Mouse (Mus musculus): Measurements from ENCODE around the gene Nav2.

The Nav2 gene

DNA sequence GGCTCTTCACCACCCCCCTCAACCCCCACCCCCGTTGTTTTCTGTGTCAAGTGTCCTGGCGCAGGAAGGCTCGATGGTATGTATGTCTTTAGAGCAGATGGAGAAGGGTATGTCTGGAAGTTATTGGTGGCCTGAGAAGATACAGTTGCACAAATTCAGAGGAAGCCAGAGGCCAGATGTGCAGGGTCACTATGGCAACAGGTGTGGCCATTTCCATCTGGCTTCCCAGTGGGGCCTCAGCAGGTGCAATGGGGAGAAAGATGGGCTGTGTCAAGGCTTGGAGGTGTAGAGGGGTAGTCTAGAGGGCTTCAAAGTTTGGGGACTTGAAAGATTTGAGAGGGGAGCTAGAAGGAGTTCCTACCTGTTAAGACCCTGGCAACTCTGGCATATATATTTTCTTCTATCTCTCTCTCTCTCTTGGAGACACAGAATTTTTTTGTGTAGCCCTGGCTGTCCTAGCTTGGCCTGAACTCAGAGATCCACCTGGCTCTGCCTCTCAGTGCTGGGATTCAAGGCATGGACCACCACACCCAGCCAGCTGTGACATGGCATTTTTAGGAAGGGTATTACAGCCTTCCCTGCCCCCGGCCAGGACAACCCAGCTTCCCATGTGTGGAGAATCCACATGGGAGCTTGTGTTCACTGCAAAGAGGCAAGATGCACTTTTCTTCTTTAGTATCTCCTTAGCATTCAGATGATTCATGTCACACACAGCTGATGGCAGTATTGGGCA, 435.4 kb downstream of the Nav2 start:
- peaks cover 61% of the 10 kb centered on the region for H3K4me1 ChIP-seq (replicated peaks; ENCODE audit: low read depth, low read length)
- H3K27me3 ChIP-seq (ENCODE audit: insufficient read depth, low read length), result peaks cover 3% of the 10 kb centered on the region; the same call in 1 of the 2 replicates
- no peaks in the 10 kb centered on the region for H3K36me3 ChIP-seq (ENCODE audit: insufficient read depth, low read length)
- no peaks in the 10 kb centered on the region for H3K9me3 ChIP-seq (ENCODE audit: low read length)
- no peak for TF ChIP-seq POU5F1 (IDR thresholded peaks at IDR 0.05; ENCODE audit: borderline replicate concordance, low read length)
- no peak overlapping the region for H3K4me3 ChIP-seq (replicated peaks; ENCODE audit: low read length)

DNA sequence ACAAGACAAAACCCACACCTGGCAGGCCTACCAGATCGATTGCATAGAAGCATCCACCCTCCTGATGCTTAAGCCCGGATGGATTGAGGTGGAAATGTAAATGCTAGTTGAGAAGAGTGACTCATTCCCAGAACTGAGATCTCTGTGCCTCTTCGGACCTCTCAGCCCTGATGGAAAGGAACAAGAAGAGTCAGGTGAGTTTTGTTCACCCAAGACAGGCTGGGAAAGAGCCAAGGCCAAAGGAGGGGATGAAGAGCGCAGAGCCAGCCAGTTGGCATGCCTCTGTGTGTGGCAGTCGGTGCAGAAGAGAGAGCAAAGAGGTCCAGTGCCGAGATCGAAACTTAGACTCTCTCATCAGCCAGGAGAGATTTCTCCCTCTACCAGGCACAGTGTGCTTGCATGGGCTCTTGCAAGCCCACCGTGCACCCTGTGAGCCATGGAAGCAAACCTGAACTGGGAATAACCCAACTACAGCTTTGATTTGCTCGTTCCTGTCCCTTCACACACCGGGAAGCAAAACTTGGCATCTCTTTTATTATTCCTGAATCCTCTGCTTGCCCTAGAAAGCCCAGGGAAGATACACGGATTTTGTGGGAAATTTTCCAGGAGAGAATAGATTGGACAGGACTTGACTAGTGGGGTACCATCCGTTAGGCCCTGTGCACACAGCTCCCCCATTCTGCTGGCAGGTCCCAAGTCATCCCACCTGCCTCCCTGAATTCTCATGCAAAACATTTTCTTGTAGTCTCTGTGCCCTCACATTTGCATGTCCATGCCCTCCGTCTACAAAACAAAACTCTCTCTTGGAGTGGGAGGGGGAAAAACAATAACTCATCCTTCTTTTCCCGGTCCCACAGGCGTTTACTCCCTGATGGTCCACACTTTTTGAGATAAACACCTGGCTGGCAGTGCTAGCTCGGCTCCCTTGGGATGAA, 439.1 kb downstream of the Nav2 start:
- Histone ChIP-seq H3K9me3 (ENCODE audit: low read length) (no peaks in the 10 kb centered on the region), H3K4me1 (replicated peaks; ENCODE audit: low read depth, low read length) (peaks cover 83% of the 10 kb centered on the region), H3K27me3 (ENCODE audit: insufficient read depth, low read length) (peaks cover 3% of the 10 kb centered on the region; the same call in 1 of the 2 replicates), H3K4me3 (replicated peaks; ENCODE audit: low read length) (peak overlapping the region; percentile 65), H3K36me3 (ENCODE audit: insufficient read depth, low read length) (no peaks in the 10 kb centered on the region)
- TF ChIP-seq NANOG (IDR thresholded peaks at IDR 0.05; ENCODE audit: borderline replicate concordance, low read length), result no peak
- TF ChIP-seq CTCF (conservative IDR thresholded peaks at IDR 0.05; ENCODE audit: low read length), result no peak
- TF ChIP-seq POU5F1 (IDR thresholded peaks at IDR 0.05; ENCODE audit: borderline replicate concordance, low read length), result peak; percentile 57; the same call in 1 of the 2 replicates

DNA sequence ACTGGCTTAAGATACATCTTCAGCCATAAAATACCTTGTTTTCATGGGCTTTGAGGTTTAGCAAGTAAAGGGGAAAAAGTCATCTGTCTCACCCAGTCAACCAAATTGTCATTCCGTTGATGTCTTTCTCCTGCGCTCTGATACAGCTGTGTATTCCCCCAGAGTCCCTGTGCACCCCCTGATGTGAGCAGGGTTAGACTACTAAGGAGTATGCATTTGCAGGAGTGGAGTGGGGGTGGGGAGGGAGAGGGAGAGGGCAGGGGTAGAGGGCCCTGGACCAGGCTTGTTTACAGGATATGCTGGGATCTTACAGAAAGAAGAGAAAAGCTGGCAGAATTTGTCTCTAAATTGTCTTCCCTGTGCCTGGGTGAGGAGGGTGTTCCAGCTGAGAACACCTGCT, 440.1 kb downstream of the Nav2 start:
- Histone ChIP-seq H3K4me3 (replicated peaks; ENCODE audit: low read length) (peak overlapping the region; percentile 65), H3K36me3 (ENCODE audit: insufficient read depth, low read length) (no peaks in the 10 kb centered on the region), H3K9me3 (ENCODE audit: low read length) (no peaks in the 10 kb centered on the region), H3K27me3 (ENCODE audit: insufficient read depth, low read length) (no peaks in the 10 kb centered on the region), H3K4me1 (replicated peaks; ENCODE audit: low read depth, low read length) (peaks cover 79% of the 10 kb centered on the region)
- no peak for TF ChIP-seq NANOG (IDR thresholded peaks at IDR 0.05; ENCODE audit: borderline replicate concordance, low read length)
- no peak for TF ChIP-seq CTCF (conservative IDR thresholded peaks at IDR 0.05; ENCODE audit: low read length)
- TF ChIP-seq POU5F1 (IDR thresholded peaks at IDR 0.05; ENCODE audit: borderline replicate concordance, low read length), result no peak

DNA sequence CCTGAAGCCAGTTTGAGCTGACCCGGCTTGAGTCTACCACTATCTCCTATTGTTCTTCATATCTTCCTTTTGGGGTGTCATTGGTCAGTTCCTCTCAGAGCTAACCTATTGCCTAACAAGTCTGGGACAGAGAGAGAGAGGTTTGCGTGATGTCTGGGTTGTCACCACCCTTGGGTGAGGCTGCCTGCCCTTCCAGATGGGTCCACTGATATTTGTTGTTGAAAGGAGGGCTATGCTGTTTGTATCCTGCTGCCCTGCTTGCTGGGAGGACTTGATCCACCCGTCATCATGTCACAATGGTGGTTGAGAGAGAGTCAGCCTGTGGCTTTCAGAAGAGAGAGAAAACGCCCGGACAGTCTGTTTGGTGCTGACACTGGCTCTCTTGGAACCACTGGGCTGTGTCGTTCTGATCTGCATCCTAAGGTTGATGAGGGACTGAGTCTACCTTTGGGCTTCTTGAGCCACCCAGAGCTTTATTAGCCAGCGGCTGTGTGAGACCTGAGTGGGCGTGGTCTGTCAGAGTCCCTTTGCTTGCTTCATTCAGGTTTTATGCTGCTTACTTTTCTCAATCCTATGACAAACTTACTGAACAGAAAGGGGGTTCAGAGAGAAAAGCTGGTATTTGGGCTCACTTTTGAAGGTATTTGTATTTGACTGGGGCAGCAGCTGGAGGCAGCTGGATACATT, 441.9 kb downstream of the Nav2 start:
- no peaks in the 10 kb centered on the region for H3K36me3 ChIP-seq (ENCODE audit: insufficient read depth, low read length)
- no peaks in the 10 kb centered on the region for H3K9me3 ChIP-seq (ENCODE audit: low read length)
- H3K4me1 ChIP-seq (replicated peaks; ENCODE audit: low read depth, low read length), result peaks cover 68% of the 10 kb centered on the region
- H3K4me3 ChIP-seq (replicated peaks; ENCODE audit: low read length), result no peak overlapping the region
- peaks cover 3% of the 10 kb centered on the region; the same call in 1 of the 2 replicates for H3K27me3 ChIP-seq (ENCODE audit: insufficient read depth, low read length)
- TF ChIP-seq POU5F1 (IDR thresholded peaks at IDR 0.05; ENCODE audit: borderline replicate concordance, low read length) (no peak), CTCF (conservative IDR thresholded peaks at IDR 0.05; ENCODE audit: low read length) (no peak), NANOG (IDR thresholded peaks at IDR 0.05; ENCODE audit: borderline replicate concordance, low read length) (no peak)

DNA sequence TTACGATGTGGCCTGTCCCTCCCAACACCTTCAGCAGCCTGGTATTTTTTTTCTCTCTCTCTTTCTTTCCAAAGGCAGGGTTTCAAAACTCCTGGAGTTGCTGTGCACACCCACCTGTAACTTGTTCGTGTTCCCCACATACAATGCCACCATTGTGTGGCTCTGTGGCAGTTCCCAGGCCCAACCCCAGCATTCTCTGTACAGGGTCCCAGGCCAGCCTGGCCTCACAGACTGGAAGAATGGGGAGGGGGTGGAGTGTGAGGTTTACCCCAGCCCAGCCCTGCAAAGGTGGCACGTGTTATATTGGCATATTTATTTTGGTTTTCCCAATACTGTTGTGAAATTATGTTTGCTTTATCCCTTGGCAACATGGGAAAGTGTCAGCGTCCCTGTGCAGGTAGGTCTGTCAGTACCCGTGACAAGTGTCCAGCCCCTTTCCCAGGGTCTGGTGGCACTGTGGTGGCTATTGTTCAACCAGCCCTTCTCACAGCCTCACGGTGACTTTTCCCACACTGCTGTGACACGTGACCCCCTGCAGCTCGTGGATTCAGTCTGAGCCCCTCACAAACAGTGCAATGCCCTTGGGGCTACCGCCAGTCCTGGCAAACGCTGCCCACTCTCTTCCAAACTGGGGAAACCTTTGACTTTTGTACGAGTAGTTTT, 443.2 kb downstream of the Nav2 start:
- Histone ChIP-seq H3K9me3 (ENCODE audit: low read length) (no peaks in the 10 kb centered on the region), H3K4me1 (replicated peaks; ENCODE audit: low read depth, low read length) (peaks cover 57% of the 10 kb centered on the region), H3K4me3 (replicated peaks; ENCODE audit: low read length) (no peak overlapping the region), H3K36me3 (ENCODE audit: insufficient read depth, low read length) (no peaks in the 10 kb centered on the region), H3K27me3 (ENCODE audit: insufficient read depth, low read length) (peaks cover 3% of the 10 kb centered on the region; the same call in 1 of the 2 replicates)
- TF ChIP-seq CTCF (conservative IDR thresholded peaks at IDR 0.05; ENCODE audit: low read length) (no peak), POU5F1 (IDR thresholded peaks at IDR 0.05; ENCODE audit: borderline replicate concordance, low read length) (no peak), NANOG (IDR thresholded peaks at IDR 0.05; ENCODE audit: borderline replicate concordance, low read length) (no peak)

DNA sequence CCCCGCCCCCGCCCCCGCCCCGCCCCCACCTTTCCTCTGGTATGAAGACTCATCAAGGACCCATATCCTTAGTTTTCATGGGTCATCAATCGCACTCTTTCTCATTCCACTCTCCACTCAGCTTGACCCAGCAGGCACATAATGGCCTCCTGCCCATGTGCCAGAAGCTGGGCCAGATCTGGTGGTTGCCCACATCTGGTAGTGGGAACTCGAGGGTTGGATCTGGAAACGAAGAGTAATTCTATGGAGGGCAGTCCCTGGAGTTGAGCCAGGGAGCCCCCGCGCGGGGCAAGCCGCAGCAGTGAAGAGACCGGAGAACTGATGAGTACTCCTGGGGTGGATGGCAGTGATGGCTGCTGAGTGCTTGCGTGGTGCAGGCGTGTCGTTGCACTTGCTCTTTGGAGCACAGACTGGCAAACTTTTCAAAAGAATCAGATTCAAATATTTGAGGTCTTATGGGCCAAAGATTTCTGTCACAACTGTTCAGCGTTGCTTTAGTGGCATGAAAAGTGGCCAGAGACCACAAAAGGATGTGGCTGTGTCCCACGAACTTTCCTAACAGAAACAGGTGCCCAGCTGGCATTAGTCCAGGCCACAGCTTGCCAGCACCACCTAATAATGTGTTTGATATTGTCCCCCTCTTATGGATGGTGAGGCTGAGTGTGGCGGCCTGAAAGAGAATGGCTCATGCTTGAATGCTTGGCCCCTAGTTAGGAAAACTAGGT, 449.1 kb downstream of the Nav2 start:
- Histone ChIP-seq H3K4me1 (replicated peaks; ENCODE audit: low read depth, low read length) (peaks cover 14% of the 10 kb centered on the region), H3K36me3 (ENCODE audit: insufficient read depth, low read length) (no peaks in the 10 kb centered on the region)

DNA sequence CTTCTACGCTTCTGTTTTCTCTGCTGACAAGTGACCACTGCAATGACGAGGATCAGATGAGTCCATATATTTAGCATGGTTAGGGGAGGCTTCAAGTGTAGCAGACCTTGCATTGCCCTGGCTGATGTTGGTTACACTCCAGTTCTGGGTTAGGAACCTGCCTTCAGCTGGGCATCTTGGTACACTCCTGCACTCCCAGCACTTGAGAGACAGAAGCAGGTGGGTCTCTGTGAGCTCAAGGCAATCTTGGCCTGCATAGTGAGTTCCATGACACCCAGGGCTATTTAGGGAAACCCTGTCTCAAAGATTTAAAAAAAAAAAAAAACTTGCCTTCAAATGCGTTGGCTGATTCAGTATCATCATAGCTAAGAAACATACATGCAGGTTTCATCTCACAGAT, 450.6 kb downstream of the Nav2 start:
- TF ChIP-seq NANOG (IDR thresholded peaks at IDR 0.05; ENCODE audit: borderline replicate concordance, low read length), result no peak
- TF ChIP-seq POU5F1 (IDR thresholded peaks at IDR 0.05; ENCODE audit: borderline replicate concordance, low read length), result no peak
- TF ChIP-seq CTCF (conservative IDR thresholded peaks at IDR 0.05; ENCODE audit: low read length), result no peak

More for the DNA sequence above, 449.1 kb downstream of the Nav2 start:
- peaks cover 3% of the 10 kb centered on the region; the same call in 1 of the 2 replicates for H3K27me3 ChIP-seq (ENCODE audit: insufficient read depth, low read length)
- TF ChIP-seq CTCF (conservative IDR thresholded peaks at IDR 0.05; ENCODE audit: low read length) (no peak), NANOG (IDR thresholded peaks at IDR 0.05; ENCODE audit: borderline replicate concordance, low read length) (no peak), POU5F1 (IDR thresholded peaks at IDR 0.05; ENCODE audit: borderline replicate concordance, low read length) (no peak)
- H3K4me3 ChIP-seq (replicated peaks; ENCODE audit: low read length), result no peak overlapping the region
- no peaks in the 10 kb centered on the region for H3K9me3 ChIP-seq (ENCODE audit: low read length)

More for the DNA sequence above, 450.6 kb downstream of the Nav2 start:
- H3K36me3 ChIP-seq (ENCODE audit: insufficient read depth, low read length), result no peaks in the 10 kb centered on the region
- no peaks in the 10 kb centered on the region for H3K9me3 ChIP-seq (ENCODE audit: low read length)
- H3K4me1 ChIP-seq (replicated peaks; ENCODE audit: low read depth, low read length), result peaks cover 7% of the 10 kb centered on the region
- H3K27me3 ChIP-seq (ENCODE audit: insufficient read depth, low read length), result peaks cover 3% of the 10 kb centered on the region; the same call in 1 of the 2 replicates
- no peak overlapping the region for H3K4me3 ChIP-seq (replicated peaks; ENCODE audit: low read length)

Data from E14TG2a.4 (cell line).